Mouse (Mus musculus): ENCODE data around the gene Gpr153. TPM values are rescaled to one million over a fixed set of nuclear protein-coding genes. Genes with fewer than 3 reads are reported as not detected.

Gpr153 gene
- total and polyA plus RNA-seq, 3 experiments, result 0.30 to 1.4 (median 0.70) TPM

- Histone ChIP-seq H3K9me3 (replicated peaks; ENCODE audit: low read length) (peaks cover 3% of the 10 kb centered on the region), H3K4me3 (replicated peaks in 1 of 3; ENCODE audit: low read depth in 2 of 3, low read length in 2 of 3, poor library complexity in 1 of 3) (peak overlapping the region in 1 of 3 experiments; percentile 30), H3K36me3 (replicated peaks in 1 of 2; ENCODE audit: control insufficient read depth in 1 of 2, insufficient read depth in 1 of 2, low read length in 1 of 2) (peaks cover 47 to 61% of the 10 kb centered on the region in 2 experiments), H3K4me1 (ENCODE audit: control insufficient read depth in 1 of 2, insufficient read depth in 2 of 2) (peaks cover 3 to 57% of the 10 kb centered on the region in 2 experiments; a peak in 3 of 4 replicates), H3K4me2 (ENCODE audit: insufficient read depth, low read depth, poor library complexity, severe bottlenecking) (0 out of 2 replicates have a peak overlapping the region, but pooled peaks have one; percentile 16), H3K27me3 (replicated peaks) (no peaks in the 10 kb centered on the region), H3K27ac (ENCODE audit: insufficient read depth, low read depth) (peak overlapping the region; percentile 18; the same call in 1 of the 2 replicates), H3K9ac (ENCODE audit: insufficient read depth, low read depth) (no peak overlapping the region), H3K79me2 (replicated peaks; ENCODE audit: control insufficient read depth, extremely low read depth, insufficient read depth, poor library complexity, severe bottlenecking) (peaks cover 57% of the 10 kb centered on the region)
- TF ChIP-seq SMC3 (IDR thresholded peaks at IDR 0.05; ENCODE audit: low read depth, low read length) (peak; percentile 36), USF1 (IDR thresholded peaks at IDR 0.05; ENCODE audit: low read depth, low read length) (no peak), JUND (conservative IDR thresholded peaks at IDR 0.05; ENCODE audit: low read depth, low read length) (no peak), BHLHE40 (IDR thresholded peaks at IDR 0.05; ENCODE audit: low read depth, low read length) (no peak), CTCF (conservative IDR thresholded peaks at IDR 0.05 in 1 of 2, IDR thresholded peaks at IDR 0.05 in 1 of 2; ENCODE audit: low read depth in 2 of 2, low read length in 2 of 2) (peak; percentile 32 to 70; a peak in 3 of 4 replicates), ELF1 (IDR thresholded peaks at IDR 0.05; ENCODE audit: low read depth, low read length) (no peak), RAD21 (IDR thresholded peaks at IDR 0.05; ENCODE audit: low read depth, low read length) (peak; percentile 39)
- peak; percentile 72 for DNase-seq (ENCODE audit: extremely low read depth)
- in situ Hi-C loops (cut with MboI; ENCODE audit: low pct_ligation_motif_present, low pct_unique_long_range_greater_than_20kb, low sequenced_read_pairs) (loop anchor here (5.0 kb wide), 1 partner anchor 109 kb away; no protein-coding TSS in a partner anchor), dilution Hi-C loops (cut with MboI; ENCODE audit: extremely low pct_ligation_motif_present, extremely low pct_unique_long_range_greater_than_20kb, low sequenced_read_pairs) (no loop called here)
These were observed 54.7 kb downstream of the Gpr153 start for GRCm38 (mm10) chr4:152328691-152329090.

GRCm38 (mm10) chr4:152332952-152333351 lies 58.9 kb downstream of the Gpr153 start:
- peak; percentile 65 for DNase-seq (ENCODE audit: extremely low read depth)
- peaks cover 71 to 86% of the 10 kb centered on the region in 2 experiments for H3K36me3 ChIP-seq (replicated peaks in 1 of 2; ENCODE audit: control insufficient read depth in 1 of 2, insufficient read depth in 1 of 2, low read length in 1 of 2)
- no peak overlapping the region for H3K4me2 ChIP-seq (ENCODE audit: insufficient read depth, low read depth, poor library complexity, severe bottlenecking)
- H3K79me2 ChIP-seq (replicated peaks; ENCODE audit: control insufficient read depth, extremely low read depth, insufficient read depth, poor library complexity, severe bottlenecking), result peaks cover 34% of the 10 kb centered on the region
- no peak overlapping the region for H3K4me3 ChIP-seq (replicated peaks in 1 of 3; ENCODE audit: low read depth in 2 of 3, low read length in 2 of 3, poor library complexity in 1 of 3)
- in situ Hi-C loops (cut with MboI; ENCODE audit: low pct_ligation_motif_present, low pct_unique_long_range_greater_than_20kb, low sequenced_read_pairs), result no loop called here
- H3K4me1 ChIP-seq (ENCODE audit: control insufficient read depth in 1 of 2, insufficient read depth in 2 of 2), result peaks cover 8 to 69% of the 10 kb centered on the region in 2 experiments
- no peaks in the 10 kb centered on the region for H3K27me3 ChIP-seq (replicated peaks)
- no peaks in the 10 kb centered on the region for H3K9me3 ChIP-seq (replicated peaks; ENCODE audit: low read length)
- no peak overlapping the region for H3K9ac ChIP-seq (ENCODE audit: insufficient read depth, low read depth)
- dilution Hi-C loops (cut with MboI; ENCODE audit: extremely low pct_ligation_motif_present, extremely low pct_unique_long_range_greater_than_20kb, low sequenced_read_pairs), result no loop called here
- H3K27ac ChIP-seq (ENCODE audit: insufficient read depth, low read depth), result no peak overlapping the region
- no peak for TF ChIP-seq ZMIZ1 (IDR thresholded peaks at IDR 0.05; ENCODE audit: low read depth, low read length)
- TF ChIP-seq ZNF384 (IDR thresholded peaks at IDR 0.05; ENCODE audit: low read depth, low read length), result no peak
- TF ChIP-seq TCF12 (IDR thresholded peaks at IDR 0.05; ENCODE audit: low read depth, low read length), result 0 out of 2 replicates have a peak, but pooled peaks have one; percentile 38
- no peak for TF ChIP-seq ZKSCAN1 (IDR thresholded peaks at IDR 0.05; ENCODE audit: borderline replicate concordance, low read depth, low read length)
- peak; percentile 68 to 100 for TF ChIP-seq CTCF (conservative IDR thresholded peaks at IDR 0.05 in 1 of 2, IDR thresholded peaks at IDR 0.05 in 1 of 2; ENCODE audit: low read depth in 2 of 2, low read length in 2 of 2)
- peak; percentile 42 for TF ChIP-seq RAD21 (IDR thresholded peaks at IDR 0.05; ENCODE audit: low read depth, low read length)
- TF ChIP-seq CHD1 (IDR thresholded peaks at IDR 0.05; ENCODE audit: low read depth, low read length), result no peak
- TF ChIP-seq SMC3 (IDR thresholded peaks at IDR 0.05; ENCODE audit: low read depth, low read length), result peak; percentile 78
- peak; percentile 80; the same call in 1 of the 2 replicates for TF ChIP-seq NELFE (IDR thresholded peaks at IDR 0.05; ENCODE audit: low read depth, low read length)

Measured in CH12.LX (cell line).